Mouse (Mus musculus) CH12.LX (cell line): ENCODE data around the gene Zc3h18. TPM values are rescaled to one million over a fixed set of nuclear protein-coding genes. Genes with fewer than 3 reads are reported as not detected.
A peak's percentile ranks its signal among the peaks of the same experiment; 100 is the strongest.

Experiments used
- DNase-seq: peaks from one replicate; pipeline ENCODE4 v3.0.0-alpha.2; 2013; ENCODE audit errors: extremely low read depth
- H3K27ac ChIP-seq: 2 replicates; pipeline ENCODE4 v1.5.1; 2012; ENCODE audit warnings: low read depth, mild to moderate bottlenecking, control low read depth, moderate library complexity; ENCODE audit not compliant: insufficient read depth
- H3K27me3 ChIP-seq: replicated peaks from 2 replicates; pipeline ENCODE3; 2012; ENCODE audit warnings: inconsistent platforms
- H3K36me3 ChIP-seq, 2 experiments: replicated peaks in 1 of 2; 2 replicates each; pipeline versions ENCODE3 to v1.6.1; 2012; ENCODE audit warnings: inconsistent platforms in 1 of 2, low read length in 1 of 2, mild to moderate bottlenecking in 1 of 2, mixed read lengths in 1 of 2, moderate library complexity in 1 of 2; ENCODE audit not compliant: control insufficient read depth in 1 of 2, insufficient read depth in 1 of 2
- H3K4me1 ChIP-seq, 2 experiments: 2 replicates each; pipeline ENCODE4 v1.6.1; 2012; ENCODE audit warnings: inconsistent platforms in 1 of 2, moderate library complexity in 1 of 2; ENCODE audit not compliant: insufficient read depth in 2 of 2, control insufficient read depth in 1 of 2
- H3K4me2 ChIP-seq: 2 replicates; pipeline ENCODE4 v1.6.1; 2012; ENCODE audit warnings: low read depth, mild to moderate bottlenecking, control low read depth; ENCODE audit not compliant: poor library complexity, insufficient read depth, severe bottlenecking
- H3K4me3 ChIP-seq, 3 experiments: fragments of 150-350 bp in 1 of 3; sonication (generic) in 1 of 3; replicated peaks in 1 of 3; 2 replicates each; pipeline versions ENCODE3 to v1.5.1; 2011 to 2012; ENCODE audit warnings: low read depth in 2 of 3, low read length in 2 of 3, mild to moderate bottlenecking in 2 of 3, moderate library complexity in 2 of 3, control low read depth in 1 of 3, improper control_type of control experiment in 1 of 3, inconsistent platforms in 1 of 3, mixed read lengths in 1 of 3; ENCODE audit not compliant: poor library complexity in 1 of 3
- H3K79me2 ChIP-seq: replicated peaks from 2 replicates; pipeline ENCODE4 v1.6.1; 2012; ENCODE audit warnings: mild to moderate bottlenecking, moderate library complexity; ENCODE audit not compliant: control insufficient read depth, poor library complexity, insufficient read depth, severe bottlenecking; ENCODE audit errors: extremely low read depth
- H3K9ac ChIP-seq: 2 replicates; pipeline ENCODE4 v1.6.1; 2012; ENCODE audit warnings: low read depth, mild to moderate bottlenecking, control low read depth, moderate library complexity; ENCODE audit not compliant: insufficient read depth
- H3K9me3 ChIP-seq: replicated peaks from 2 replicates; pipeline ENCODE3; 2012; ENCODE audit warnings: low read length, inconsistent platforms, mixed read lengths
- BHLHE40 ChIP-seq: IDR thresholded peaks from 2 replicates; pipeline ENCODE4 v1.6.1; 2011; ENCODE audit warnings: mild to moderate bottlenecking, low read depth, low read length, improper control_type of control experiment
- CHD1 ChIP-seq: IDR thresholded peaks from 2 replicates; pipeline ENCODE4 v1.6.1; 2012; ENCODE audit warnings: low read depth, low read length, improper control_type of control experiment, inconsistent platforms
- CHD2 ChIP-seq: IDR thresholded peaks from 2 replicates; pipeline ENCODE4 v1.6.1; 2011; ENCODE audit warnings: low read length, improper control_type of control experiment
- E2F4 ChIP-seq: IDR thresholded peaks from 2 replicates; pipeline ENCODE4 v1.6.1; 2011; ENCODE audit warnings: low read depth, low read length, improper control_type of control experiment; ENCODE audit not compliant: insufficient replicate concordance
- ELF1 ChIP-seq: IDR thresholded peaks from 2 replicates; pipeline ENCODE4 v1.6.1; 2014; ENCODE audit warnings: low read depth, mild to moderate bottlenecking, inconsistent platforms, low read length, improper control_type of control experiment
- ETS1 ChIP-seq: conservative IDR thresholded peaks from 2 replicates; pipeline ENCODE4 v1.6.1; 2012; ENCODE audit warnings: low read depth, mild to moderate bottlenecking, inconsistent platforms, low read length, improper control_type of control experiment, moderate library complexity
- GABPA ChIP-seq: IDR thresholded peaks from 2 replicates; pipeline ENCODE4 v1.6.1; 2012; ENCODE audit warnings: low read depth, low read length, improper control_type of control experiment, inconsistent platforms; ENCODE audit not compliant: insufficient replicate concordance
- HCFC1 ChIP-seq: IDR thresholded peaks from 2 replicates; pipeline ENCODE4 v1.6.1; 2012; ENCODE audit warnings: low read depth, mild to moderate bottlenecking, inconsistent platforms, low read length, improper control_type of control experiment
- JUN ChIP-seq: IDR thresholded peaks from 2 replicates; pipeline ENCODE4 v1.6.1; 2011; ENCODE audit warnings: low read depth, mild to moderate bottlenecking, low read length, improper control_type of control experiment, moderate library complexity; ENCODE audit not compliant: insufficient read depth
- JUND ChIP-seq: conservative IDR thresholded peaks from 2 replicates; pipeline ENCODE4 v1.6.1; 2011; ENCODE audit warnings: low read depth, low read length, improper control_type of control experiment
- MAX ChIP-seq: IDR thresholded peaks from 2 replicates; pipeline ENCODE4 v1.6.1; 2011; ENCODE audit warnings: low read length, improper control_type of control experiment
- MAZ ChIP-seq: IDR thresholded peaks from 2 replicates; pipeline ENCODE4 v1.6.1; 2012; ENCODE audit warnings: low read depth, mild to moderate bottlenecking, inconsistent platforms, low read length, improper control_type of control experiment, moderate library complexity
- MEF2A ChIP-seq: IDR thresholded peaks from 2 replicates; pipeline ENCODE4 v1.6.1; 2014; ENCODE audit warnings: low read depth, mild to moderate bottlenecking, inconsistent platforms, low read length, improper control_type of control experiment, borderline replicate concordance
- MXI1 ChIP-seq: IDR thresholded peaks from 2 replicates; pipeline ENCODE4 v1.6.1; 2011; ENCODE audit warnings: mild to moderate bottlenecking, low read depth, low read length, improper control_type of control experiment
- MYC ChIP-seq: IDR thresholded peaks from 2 replicates; pipeline ENCODE4 v1.6.1; 2011; ENCODE audit warnings: low read depth, mild to moderate bottlenecking, improper control_type of control experiment, low read length
- NELFE ChIP-seq: IDR thresholded peaks from 2 replicates; pipeline ENCODE4 v1.6.1; 2011; ENCODE audit warnings: low read depth, low read length, improper control_type of control experiment
- NRF1 ChIP-seq: IDR thresholded peaks from 2 replicates; pipeline ENCODE4 v1.6.1; 2014; ENCODE audit warnings: low read depth, mild to moderate bottlenecking, inconsistent platforms, low read length, improper control_type of control experiment, moderate library complexity
- PAX5 ChIP-seq: IDR thresholded peaks from 2 replicates; pipeline ENCODE4 v1.6.1; 2012; ENCODE audit warnings: low read length, inconsistent platforms, mixed read lengths
- POLR2A ChIP-seq: IDR thresholded peaks from 2 replicates; pipeline ENCODE4 v1.6.1; 2011; ENCODE audit warnings: low read depth, mild to moderate bottlenecking, improper control_type of control experiment, low read length
- RAD21 ChIP-seq: IDR thresholded peaks from 2 replicates; pipeline ENCODE4 v1.6.1; 2011; ENCODE audit warnings: low read depth, mild to moderate bottlenecking, low read length, improper control_type of control experiment, moderate library complexity
- RCOR1 ChIP-seq: conservative IDR thresholded peaks from 2 replicates; pipeline ENCODE4 v1.6.1; 2012; ENCODE audit warnings: low read depth, mild to moderate bottlenecking, inconsistent platforms, low read length, improper control_type of control experiment
- SIN3A ChIP-seq: IDR thresholded peaks from 2 replicates; pipeline ENCODE4 v1.6.1; 2012; ENCODE audit warnings: low read length, improper control_type of control experiment, inconsistent platforms
- SMC3 ChIP-seq: IDR thresholded peaks from 2 replicates; pipeline ENCODE4 v1.6.1; 2011; ENCODE audit warnings: low read depth, low read length, improper control_type of control experiment
- TBP ChIP-seq: conservative IDR thresholded peaks from 2 replicates; pipeline ENCODE4 v1.6.1; 2011; ENCODE audit warnings: low read depth, low read length, improper control_type of control experiment
- TCF12 ChIP-seq: IDR thresholded peaks from 2 replicates; pipeline ENCODE4 v1.6.1; 2014; ENCODE audit warnings: low read depth, mild to moderate bottlenecking, inconsistent platforms, low read length, improper control_type of control experiment
- UBTF ChIP-seq: IDR thresholded peaks from 2 replicates; pipeline ENCODE4 v1.6.1; 2012; ENCODE audit warnings: low read depth, mild to moderate bottlenecking, inconsistent platforms, low read length, improper control_type of control experiment, moderate library complexity
- USF2 ChIP-seq: conservative IDR thresholded peaks from 2 replicates; pipeline ENCODE4 v1.6.1; 2011; ENCODE audit warnings: low read depth, low read length, improper control_type of control experiment
- ZC3H11A ChIP-seq: IDR thresholded peaks from 2 replicates; pipeline ENCODE4 v1.6.1; 2012; ENCODE audit warnings: low read depth, mild to moderate bottlenecking, inconsistent platforms, low read length, improper control_type of control experiment
- ZKSCAN1 ChIP-seq: IDR thresholded peaks from 2 replicates; pipeline ENCODE4 v1.6.1; 2012; ENCODE audit warnings: low read depth, inconsistent platforms, low read length, improper control_type of control experiment, borderline replicate concordance
- ZMIZ1 ChIP-seq: IDR thresholded peaks from 2 replicates; pipeline ENCODE4 v1.6.1; 2012; ENCODE audit warnings: low read depth, mild to moderate bottlenecking, inconsistent platforms, low read length, improper control_type of control experiment
- ZNF384 ChIP-seq: IDR thresholded peaks from 2 replicates; pipeline ENCODE4 v1.6.1; 2012; ENCODE audit warnings: low read depth, low read length, improper control_type of control experiment, inconsistent platforms
- dilution Hi-C: fragments of 300-500 bp; cut with MboI; formaldehyde crosslinking; loops from 2 replicates; pipeline ENCODE4 v1.14.3; 2020; ENCODE audit warnings: low sequenced_read_pairs; ENCODE audit not compliant: extremely low pct_unique_long_range_greater_than_20kb, extremely low pct_ligation_motif_present
- in situ Hi-C: fragments of 300-500 bp; cut with MboI; formaldehyde crosslinking; loops from 3 replicates; pipeline ENCODE4 v1.14.3; 2019; ENCODE audit warnings: low sequenced_read_pairs, low pct_ligation_motif_present, low pct_unique_long_range_greater_than_20kb, mixed read lengths
- polyA plus RNA-seq: library from polyadenylated mRNA; unstranded; fragments of >175 nt; gene quantifications from 2 replicates; pipeline ENCODE4 v1.2.1, GENCODE M21; 2012; ENCODE audit warnings: low read depth; ENCODE audit not compliant: insufficient read length
- total RNA-seq, 2 experiments: library from RNA; depleted of rRNA; stranded (reverse); fragments of 300-350 nt in 1 of 2; fragments of >200 nt in 1 of 2; gene quantifications; 2 replicates each; pipeline ENCODE4 v1.2.3; 2012 to 2014

Zc3h18 gene
- total and polyA plus RNA-seq, 3 experiments = 34.6 to 83.0 (median 58.5) TPM

GRCm38 (mm10) chr8:122443262-122444006 is 67.0 kb downstream of the Zc3h18 start, which contains the start of gene Mvd (continued):
- TF ChIP-seq RAD21 (peak; percentile 61), E2F4 (no peak), ETS1 (no peak; the same call in 1 of the 2 replicates), BHLHE40 (0 out of 2 replicates have a peak, but pooled peaks have one; percentile 4), PAX5 (no peak), HCFC1 (peak; percentile 60), MAX (0 out of 2 replicates have a peak, but pooled peaks have one; percentile 9), MYC (peak; percentile 78), USF2 (no peak), SMC3 (peak; percentile 40), CHD1 (no peak), ZMIZ1 (peak; percentile 81), TBP (peak; percentile 87), ZNF384 (no peak)

- dilution Hi-C loops = no loop called here
- TF ChIP-seq ZKSCAN1 = no peak
- TF ChIP-seq MAZ = no peak
- no peak for TF ChIP-seq USF2
- TF ChIP-seq GABPA = no peak
- TF ChIP-seq NRF1 = peak; percentile 68
- peak; percentile 52 for TF ChIP-seq ZNF384
- no peak for TF ChIP-seq UBTF
- TF ChIP-seq HCFC1 = peak; percentile 82
- no peak for TF ChIP-seq RAD21
- no peak for TF ChIP-seq RCOR1
- peak; percentile 54 for TF ChIP-seq MXI1
- no peak for TF ChIP-seq SMC3
- TF ChIP-seq TCF12 = peak; percentile 82
- no peak for TF ChIP-seq CHD2
- TF ChIP-seq ZMIZ1 = no peak; the same call in 1 of the 2 replicates
- TF ChIP-seq SIN3A = peak; percentile 90
- no peak for TF ChIP-seq JUN
- peak; percentile 32; the same call in 1 of the 2 replicates for TF ChIP-seq MAX
- no peak for TF ChIP-seq MEF2A
- TF ChIP-seq JUND = no peak
- TF ChIP-seq POLR2A = peak; percentile 66
- TF ChIP-seq ZC3H11A = no peak
- TF ChIP-seq ETS1 = peak; percentile 36; the same call in 1 of the 2 replicates
- TF ChIP-seq MYC = no peak
- TF ChIP-seq ELF1 = peak; percentile 58
- TF ChIP-seq BHLHE40 = 0 out of 2 replicates have a peak, but pooled peaks have one; percentile 0
- TF ChIP-seq CHD1 = peak; percentile 83
- TF ChIP-seq NELFE = 0 out of 2 replicates have a peak, but pooled peaks have one; percentile 15
Measured at GRCm38 (mm10) chr8:122444058-122444748, 67.8 kb downstream of the Zc3h18 start.

More at GRCm38 (mm10) chr8:122444058-122444748, 67.8 kb downstream of the Zc3h18 start:
- peaks cover 8 to 24% of the 10 kb centered on the region in 2 experiments for H3K36me3 ChIP-seq
- no peaks in the 10 kb centered on the region for H3K79me2 ChIP-seq
- peak overlapping the region; percentile 72 for H3K9ac ChIP-seq
- peak; percentile 86 for DNase-seq
- H3K27me3 ChIP-seq = no peaks in the 10 kb centered on the region
- in situ Hi-C loops = loop anchor here (25.0 kb wide), 1 partner anchor 857 kb away; the partner anchor contains the start of genes Fbxo31 and Map1lc3b
- H3K9me3 ChIP-seq = peaks cover 3% of the 10 kb centered on the region
- H3K4me1 ChIP-seq = peaks cover 4 to 32% of the 10 kb centered on the region in 2 experiments; a peak in 3 of 4 replicates
- peak overlapping the region; percentile 65 to 74 (median 73) for H3K4me3 ChIP-seq
- H3K27ac ChIP-seq = peak overlapping the region; percentile 54
- peak overlapping the region; percentile 69 for H3K4me2 ChIP-seq
